Mouse (Mus musculus) forebrain, embryonic 14.5 days (tissue): ENCODE results near the gene Sds. TPM values are rescaled to one million over a fixed set of nuclear protein-coding genes. Genes with fewer than 3 reads are reported as not detected.
"Not testable (repeated sequence)": the region's sequence is repeated elsewhere in the genome, so short reads cannot be mapped to it uniquely, and the experiment has no call there.

ENCODE experiments used
- ATAC-seq: fragments of 200-750 bp; cut with Nextera tagmentation; 2 replicates; pipeline ENCODE4 v1.8.0; 2017; ENCODE audit warnings: mild to moderate bottlenecking, moderate library complexity
- DNase-seq: peaks from one replicate; pipeline ENCODE4 v3.0.0-alpha.2; 2015; ENCODE audit warnings: low spot score
- H3K27ac ChIP-seq: fragments of 300-500 bp; sonication (generic); 2 replicates; pipeline ENCODE4 v1.5.1; 2014; ENCODE audit warnings: low read depth, mild to moderate bottlenecking, control low read depth, low read length, moderate library complexity
- H3K27me3 ChIP-seq: fragments of 300-500 bp; sonication (generic); replicated peaks from 2 replicates; pipeline ENCODE4 v1.6.1; 2014; ENCODE audit warnings: low read length, control low read depth, mixed read lengths; ENCODE audit not compliant: control insufficient read depth, insufficient read depth
- H3K36me3 ChIP-seq: fragments of 300-500 bp; sonication (generic); 2 replicates; pipeline ENCODE4 v1.6.1; 2014; ENCODE audit warnings: low read length, control low read depth; ENCODE audit not compliant: control insufficient read depth, insufficient read depth
- H3K4me1 ChIP-seq: fragments of 300-500 bp; sonication (generic); 2 replicates; pipeline ENCODE4 v1.6.1; 2014; ENCODE audit warnings: antibody characterized with exemption, low read length, control low read depth; ENCODE audit not compliant: control insufficient read depth, insufficient read depth
- H3K4me2 ChIP-seq: fragments of 300-500 bp; sonication (generic); 2 replicates; pipeline ENCODE4 v1.6.1; 2014; ENCODE audit warnings: mild to moderate bottlenecking, control low read depth, low read length
- H3K4me3 ChIP-seq: fragments of 300-500 bp; sonication (generic); 2 replicates; pipeline ENCODE4 v1.5.1; 2014; ENCODE audit warnings: low read depth, low read length, control low read depth
- H3K9ac ChIP-seq: fragments of 300-500 bp; sonication (generic); 2 replicates; pipeline ENCODE4 v1.6.1; 2014; ENCODE audit warnings: mild to moderate bottlenecking, low read length, control low read depth, moderate library complexity
- H3K9me3 ChIP-seq: fragments of 300-500 bp; sonication (generic); replicated peaks from 2 replicates; pipeline ENCODE4 v1.6.1; 2016; ENCODE audit warnings: low read length, control low read depth, mixed read lengths; ENCODE audit not compliant: control insufficient read depth
- WGBS: fragments of 180-500 bp; shearing (Covaris S2); extraction: QIAGEN DNeasy Blood & Tissue Kit; methylation state at CpG from one replicate; pipeline ENCODE4 v1.1.7; 2014; 5-methylcytosine and 5-hydroxymethylcytosine counted together
- polyA plus RNA-seq: library from polyadenylated mRNA; unstranded; fragments of >200 nt; fragmentation: Nextera tagmentation; extraction: Ambion mirVana; gene quantifications from 2 replicates; pipeline ENCODE4 v1.2.1, GENCODE M21; 2014

Sds gene
- polyA plus RNA-seq, 1 experiment from 2014 or later: not detected

DNA sequence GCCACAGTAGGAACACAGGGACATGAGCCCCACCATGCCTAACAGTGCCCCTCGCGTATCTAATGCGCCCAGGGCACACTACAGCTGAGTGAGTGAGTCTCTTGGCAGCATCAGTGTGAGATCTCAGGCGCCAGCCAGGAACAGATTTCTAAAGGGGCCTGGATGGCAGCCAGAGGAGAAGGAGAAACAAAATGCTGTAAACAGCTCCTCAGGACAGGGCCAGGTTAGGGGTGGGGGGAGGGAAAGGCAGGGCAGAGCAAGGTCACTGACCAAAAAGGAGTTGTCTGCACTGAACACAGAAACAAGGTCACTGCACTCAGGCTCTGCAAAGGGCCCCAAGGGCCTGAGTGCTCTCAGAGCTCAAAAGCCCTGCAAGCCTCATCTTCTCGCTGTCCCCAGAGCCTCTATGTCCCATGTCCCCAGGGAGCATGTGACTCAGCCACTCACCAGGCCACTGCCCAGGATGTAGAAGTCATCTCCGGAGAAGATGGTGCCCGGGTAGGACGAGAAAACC, 14.4 kb downstream of the Sds start:
- Histone ChIP-seq H3K9ac (no peak overlapping the region), H3K4me2 (no peak overlapping the region), H3K9me3 (no peaks in the 10 kb centered on the region), H3K27me3 (no peaks in the 10 kb centered on the region), H3K4me3 (no peak overlapping the region), H3K27ac (0 out of 2 replicates have a peak overlapping the region, but pooled peaks have one; percentile 56), H3K36me3 (peaks cover 23% of the 10 kb centered on the region), H3K4me1 (peaks cover 6% of the 10 kb centered on the region; the same call in 1 of the 2 replicates)
- peak; percentile 71 for ATAC-seq
- WGBS: 52% methylated on average over 8 of the region's 8 CpGs
- DNase-seq: peak; percentile 82

DNA sequence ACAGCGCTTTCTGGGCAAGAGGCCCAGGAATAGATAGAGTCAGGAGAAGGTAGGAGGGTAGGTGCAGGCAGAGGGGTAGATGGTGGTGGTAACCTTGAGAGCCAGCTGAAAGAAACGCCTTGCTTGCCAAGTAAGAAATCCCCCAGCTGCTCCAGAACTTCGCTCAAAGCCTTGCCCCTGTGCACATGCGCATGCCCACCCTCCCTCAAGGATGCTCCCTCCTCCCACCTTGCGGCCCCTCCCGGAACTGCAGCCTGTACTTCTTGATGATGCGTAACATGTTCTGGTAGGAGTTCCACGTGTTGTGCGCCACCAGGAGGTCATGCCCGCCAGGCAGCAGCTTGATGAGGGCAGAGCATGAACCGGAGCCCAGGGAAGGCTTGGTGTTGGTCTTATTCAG, 16.1 kb downstream of the Sds start:
- no peak overlapping the region for H3K4me2 ChIP-seq
- peak; percentile 45 for DNase-seq
- ATAC-seq: no peak
- 65% methylated on average over 11 of the region's 11 CpGs for WGBS
- H3K27me3 ChIP-seq: no peaks in the 10 kb centered on the region
- no peak overlapping the region for H3K9ac ChIP-seq
- H3K36me3 ChIP-seq: peaks cover 8% of the 10 kb centered on the region
- no peak overlapping the region for H3K27ac ChIP-seq
- no peaks in the 10 kb centered on the region for H3K9me3 ChIP-seq
- H3K4me1 ChIP-seq: peaks cover 6% of the 10 kb centered on the region; the same call in 1 of the 2 replicates
- H3K4me3 ChIP-seq: no peak overlapping the region

DNA sequence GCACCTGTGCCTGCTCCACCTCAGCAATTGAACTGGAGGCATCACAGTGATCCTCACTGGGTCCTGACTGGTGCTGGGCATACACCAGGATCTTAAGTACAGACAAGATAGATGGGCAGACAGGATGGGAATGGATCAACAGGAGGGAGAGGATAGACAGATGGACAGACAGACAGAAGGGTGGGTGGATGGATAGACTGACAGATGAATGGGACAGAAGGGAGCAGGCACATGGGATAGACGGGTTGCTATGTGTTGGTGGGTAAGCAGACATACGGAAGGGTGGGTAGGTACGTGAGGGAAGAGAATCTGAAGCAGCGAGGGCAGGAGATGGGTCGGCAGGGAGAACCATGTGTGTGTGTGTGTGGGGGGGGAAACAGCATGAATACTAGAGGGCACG, 17.1 kb downstream of the Sds start:
- WGBS: 94% methylated on average over 6 of the region's 6 CpGs
- DNase-seq (no peak), ATAC-seq (no peak)
- no peak overlapping the region for H3K9ac ChIP-seq
- no peak overlapping the region for H3K4me2 ChIP-seq
- no peaks in the 10 kb centered on the region for H3K9me3 ChIP-seq
- H3K4me1 ChIP-seq: peaks cover 6% of the 10 kb centered on the region; the same call in 1 of the 2 replicates
- no peaks in the 10 kb centered on the region for H3K27me3 ChIP-seq
- no peak overlapping the region for H3K27ac ChIP-seq
- no peak overlapping the region for H3K4me3 ChIP-seq
- peaks cover 9% of the 10 kb centered on the region; the same call in 1 of the 2 replicates for H3K36me3 ChIP-seq

DNA sequence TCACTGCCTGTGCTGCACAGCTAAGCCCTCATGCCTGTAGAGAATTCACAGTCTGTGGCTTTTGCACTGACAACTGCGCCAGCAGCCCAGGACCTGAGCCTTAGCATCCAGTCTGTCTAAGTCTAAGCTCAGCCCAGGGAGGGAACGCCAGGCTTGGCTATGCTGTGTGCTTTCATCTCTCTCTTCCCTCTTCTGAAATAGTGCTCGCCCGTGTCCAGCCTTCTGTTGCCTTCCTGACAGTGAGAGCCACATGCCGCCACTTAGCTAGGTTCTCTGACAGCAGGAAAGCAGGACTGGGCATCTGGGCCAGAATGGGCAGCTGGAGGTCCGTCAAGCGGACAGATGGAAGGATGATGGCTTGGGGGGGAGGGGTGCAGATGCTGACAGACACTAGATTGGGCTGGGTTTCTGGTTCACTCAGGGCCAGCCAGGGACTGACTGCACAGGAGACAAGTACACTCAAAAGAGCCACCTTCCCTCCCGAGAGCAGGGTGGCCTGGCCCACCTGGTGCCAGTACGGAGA, 17.6 kb downstream of the Sds start:
- DNase-seq: no peak
- Histone ChIP-seq H3K27me3 (no peaks in the 10 kb centered on the region), H3K4me3 (no peak overlapping the region), H3K36me3 (peaks cover 14% of the 10 kb centered on the region; the same call in 1 of the 2 replicates), H3K9me3 (no peaks in the 10 kb centered on the region), H3K4me2 (no peak overlapping the region), H3K4me1 (peaks cover 6% of the 10 kb centered on the region; the same call in 1 of the 2 replicates), H3K9ac (no peak overlapping the region), H3K27ac (no peak overlapping the region)
- 91% methylated on average over 9 of the region's 9 CpGs for WGBS
- ATAC-seq: no peak

DNA sequence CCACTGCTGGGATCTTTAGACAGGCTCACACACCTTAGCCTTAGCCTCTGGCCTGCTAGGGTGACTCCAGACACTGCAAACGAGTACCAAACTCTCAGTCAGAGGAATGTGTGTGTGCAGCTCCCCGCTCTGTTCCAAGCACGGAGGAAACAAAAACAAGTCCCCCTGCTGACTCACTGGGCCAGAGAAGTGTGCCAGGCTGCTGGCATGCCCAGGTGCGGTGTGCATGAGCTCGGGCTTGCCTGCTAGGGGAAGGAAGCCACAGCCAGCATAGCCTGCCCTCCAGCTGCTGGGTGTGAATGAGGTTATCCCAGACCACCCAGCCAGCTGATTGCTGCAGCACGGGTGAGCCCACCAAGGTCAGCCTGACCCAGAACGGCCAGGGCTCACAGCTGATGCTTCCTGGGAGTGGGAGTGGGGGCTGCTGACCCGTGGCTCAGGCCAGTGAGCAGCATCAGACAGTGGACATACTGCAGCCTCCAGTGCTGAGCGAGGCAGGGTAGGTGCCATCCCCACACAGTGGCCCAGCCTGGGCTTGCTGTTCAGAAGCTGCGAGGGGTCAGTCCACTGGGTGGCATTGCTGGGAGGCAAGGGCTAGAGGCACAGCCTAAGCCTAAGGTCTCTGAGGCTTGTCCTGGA, 18.9 kb downstream of the Sds start:
- DNase-seq (no peak), ATAC-seq (no peak)
- no peak overlapping the region for H3K4me2 ChIP-seq
- no peaks in the 10 kb centered on the region for H3K27me3 ChIP-seq
- H3K4me1 ChIP-seq: peaks cover 6% of the 10 kb centered on the region; the same call in 1 of the 2 replicates
- peaks cover 14% of the 10 kb centered on the region; the same call in 1 of the 2 replicates for H3K36me3 ChIP-seq
- no peak overlapping the region for H3K4me3 ChIP-seq
- no peak overlapping the region for H3K9ac ChIP-seq
- H3K27ac ChIP-seq: no peak overlapping the region
- WGBS: 75% methylated on average over 10 of the region's 10 CpGs
- no peaks in the 10 kb centered on the region for H3K9me3 ChIP-seq

DNA sequence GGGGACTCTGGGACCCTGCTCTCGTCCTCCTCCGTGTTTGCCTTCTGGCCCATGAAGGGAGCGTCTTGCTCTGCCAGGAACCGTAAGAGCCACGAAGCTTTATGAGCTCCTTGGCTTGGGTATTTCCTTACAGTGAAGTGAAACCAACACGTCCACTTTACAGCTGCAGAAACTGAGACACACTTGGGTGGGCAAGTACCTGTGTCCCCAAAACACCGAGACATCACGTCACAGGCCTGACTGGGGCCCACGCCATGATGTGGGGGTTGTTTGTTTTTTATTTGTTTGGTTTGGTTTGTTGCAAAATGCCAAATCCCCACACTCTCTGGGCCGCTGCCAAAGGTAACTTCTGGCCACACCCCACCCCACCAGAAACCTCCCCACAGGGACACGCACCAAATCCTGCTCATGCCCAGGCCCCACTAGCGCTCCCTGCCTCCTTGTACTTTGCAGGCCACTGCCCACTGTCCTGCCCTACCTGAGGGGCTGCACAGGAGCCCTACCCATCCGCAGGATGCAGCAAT, 19.4 kb downstream of the Sds start:
- Histone ChIP-seq H3K4me1 (peaks cover 2% of the 10 kb centered on the region; the same call in 1 of the 2 replicates), H3K9me3 (no peaks in the 10 kb centered on the region), H3K4me3 (no peak overlapping the region), H3K27ac (no peak overlapping the region), H3K4me2 (no peak overlapping the region), H3K27me3 (no peaks in the 10 kb centered on the region), H3K9ac (no peak overlapping the region), H3K36me3 (peaks cover 14% of the 10 kb centered on the region; the same call in 1 of the 2 replicates)
- WGBS: 90% methylated on average over 13 of the region's 13 CpGs
- DNase-seq (no peak), ATAC-seq (no peak)

DNA sequence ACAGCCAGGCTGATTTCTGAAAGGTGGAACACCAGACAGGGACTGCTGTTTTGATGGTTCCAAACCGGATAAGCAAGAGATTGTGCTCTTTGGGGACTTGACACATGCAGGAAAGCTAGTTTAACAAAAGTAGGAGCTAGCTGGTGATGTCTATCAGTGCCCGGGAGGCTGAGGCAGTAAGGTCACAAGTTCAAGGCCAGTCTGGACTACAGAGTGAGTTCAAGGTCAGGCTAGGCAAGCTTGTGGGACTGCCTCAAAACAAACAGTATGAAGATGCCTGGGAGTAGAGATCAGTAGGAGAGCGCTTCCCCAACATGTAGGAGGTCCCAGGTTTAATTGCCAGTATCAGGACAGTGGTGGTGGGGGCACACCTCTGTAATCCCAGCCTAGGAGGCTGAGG, 20.7 kb downstream of the Sds start:
- WGBS: 97% methylated on average over 3 of the region's 3 CpGs

DNA sequence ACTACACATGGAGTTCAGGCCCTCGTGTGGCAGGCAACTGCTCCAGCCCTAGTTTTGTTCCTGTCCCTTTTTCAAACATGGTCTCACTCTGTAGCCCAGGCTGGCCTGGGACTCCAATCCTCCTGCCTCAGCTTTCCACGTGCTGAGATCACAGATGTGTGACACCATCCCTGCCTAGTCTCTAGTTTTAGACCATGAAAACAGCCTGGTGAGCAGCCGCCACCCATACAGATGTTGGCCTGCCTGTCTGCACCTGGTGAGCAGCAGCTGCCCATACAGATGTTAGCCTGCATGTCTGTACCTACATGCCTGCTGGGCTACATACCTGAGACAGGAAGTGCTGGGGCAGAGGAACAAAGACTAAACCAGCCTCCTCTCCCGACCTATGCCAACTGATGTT, 22.9 kb downstream of the Sds start:
- no peak overlapping the region for H3K9ac ChIP-seq
- DNase-seq: no peak
- WGBS: 79% methylated on average over 4 of the region's 4 CpGs

More for the DNA sequence above, 20.7 kb downstream of the Sds start:
- Histone ChIP-seq H3K4me3 (no peak overlapping the region), H3K9me3 (no peaks in the 10 kb centered on the region), H3K4me1 (peaks cover 1% of the 10 kb centered on the region; the same call in 1 of the 2 replicates), H3K36me3 (peaks cover 14% of the 10 kb centered on the region; the same call in 1 of the 2 replicates), H3K27me3 (no peaks in the 10 kb centered on the region), H3K27ac (no peak overlapping the region), H3K4me2 (no peak overlapping the region), H3K9ac (no peak overlapping the region)
- ATAC-seq (no peak), DNase-seq (no peak)

DNA sequence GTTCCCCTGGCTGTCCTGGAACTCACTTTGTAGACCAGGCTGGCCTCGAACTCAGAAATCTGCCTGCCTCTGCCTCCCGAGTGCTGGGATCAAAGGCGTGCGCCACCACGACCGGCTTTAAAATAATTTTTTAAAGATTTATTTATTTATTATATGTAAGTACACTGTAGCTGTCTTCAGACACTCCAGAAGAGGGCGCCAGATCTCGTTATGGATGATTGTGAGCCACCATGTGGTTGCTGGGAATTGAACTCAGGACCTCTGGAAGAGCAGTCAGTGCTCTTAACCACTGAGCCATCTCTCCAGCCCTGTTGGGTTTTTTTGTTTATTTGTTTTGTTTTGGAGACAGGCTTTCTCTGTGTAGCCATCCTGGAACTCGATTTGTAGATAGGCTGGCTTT, 24.3 kb downstream of the Sds start:
- not testable (repeated sequence) for H3K27ac ChIP-seq, ATAC-seq, H3K36me3 ChIP-seq, H3K9ac ChIP-seq, H3K27me3 ChIP-seq, H3K4me2 ChIP-seq, H3K4me3 ChIP-seq, DNase-seq, H3K4me1 ChIP-seq, H3K9me3 ChIP-seq
- WGBS: 87% methylated on average over 9 of the region's 9 CpGs

More for the DNA sequence above, 22.9 kb downstream of the Sds start:
- no peak overlapping the region for H3K4me3 ChIP-seq
- no peak overlapping the region for H3K27ac ChIP-seq
- H3K9me3 ChIP-seq: no peaks in the 10 kb centered on the region
- 0 out of 2 replicates have a peak, but pooled peaks cover 8% of the 10 kb centered on the region for H3K36me3 ChIP-seq
- H3K4me2 ChIP-seq: no peak overlapping the region
- no peaks in the 10 kb centered on the region for H3K27me3 ChIP-seq
- H3K4me1 ChIP-seq: peaks cover 9% of the 10 kb centered on the region
- ATAC-seq: no peak
